Mouse (Mus musculus) v-Abl transformed pro-B cells (cell line): ENCODE measurements at regions not wholly inside any gene's neighbourhood (a gene's known extent, or its start where the extent isn't known, plus 50 kb on each side); places are given as distances from the start of the nearest gene placed in this dataset.
"Not testable (repeated sequence)": the region's sequence is repeated elsewhere in the genome, so short reads cannot be mapped to it uniquely, and the experiment has no call there.

Experiments
- in situ Hi-C, 2 experiments: fragments of 400-800 bp; cut with MboI; formaldehyde crosslinking; loops; one replicate each; pipeline ENCODE4 v1.15.1; 2025; ENCODE audit not compliant: unreplicated experiment in 2 of 2

DNA sequence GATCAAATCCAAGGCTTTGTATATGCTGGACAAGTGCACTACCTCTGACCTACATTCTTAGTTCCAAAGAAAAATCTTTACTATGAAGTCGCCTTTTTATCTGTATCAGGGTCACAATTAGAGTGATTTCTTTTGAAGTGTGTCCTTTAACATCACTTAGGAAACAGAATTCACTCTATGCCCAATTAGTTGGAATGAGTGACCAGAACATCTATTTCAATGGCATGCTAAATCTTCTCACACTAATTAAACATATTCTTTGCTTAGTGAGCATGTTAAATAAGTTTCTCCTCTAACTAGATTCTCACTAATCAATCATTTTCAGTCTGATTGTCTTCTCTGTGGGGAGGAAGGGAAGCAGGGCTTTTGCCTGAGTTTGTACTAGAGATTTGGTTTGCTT is 84.9 kb downstream of the Arl6ip6 start:
- in situ Hi-C loops, result no loop called here

GRCm38 (mm10) chr2:53301712-53302423 is 110.3 kb downstream of the Arl6ip6 start:
- in situ Hi-C loops, result no loop called here

GRCm38 (mm10) chr2:53330680-53331079 is 139.2 kb downstream of the Arl6ip6 start:
- in situ Hi-C loops, result loop anchor here (5.0 to 10.0 kb wide), 2 partner anchors 757 to 784 kb away; partner anchors contain the start of gene Rprm (in 1 of the 2)

- in situ Hi-C loops, result no loop called here
Measured at GRCm38 (mm10) chr2:53359026-53359425, 167.5 kb downstream of the Arl6ip6 start.

DNA sequence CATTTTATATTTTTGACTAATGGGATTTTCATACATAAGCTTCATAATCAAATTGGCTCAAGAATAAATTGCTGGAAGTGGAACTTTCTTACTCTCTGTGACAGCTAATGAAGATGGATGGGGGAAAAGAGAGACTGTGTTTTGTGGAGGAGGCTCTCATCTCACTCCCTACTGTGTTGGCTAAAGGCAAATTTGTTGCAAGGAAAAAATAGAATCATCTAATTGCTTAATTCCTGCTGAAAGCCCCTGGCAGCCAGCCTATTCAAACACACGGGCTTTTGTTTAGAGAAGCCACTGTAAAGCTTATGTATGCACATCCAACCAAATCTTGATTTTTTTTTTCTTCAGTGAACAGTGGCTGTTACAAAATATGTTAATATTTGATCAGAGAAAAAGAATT is 190.8 kb downstream of the Arl6ip6 start:
- in situ Hi-C loops, result no loop called here

- in situ Hi-C loops, result no loop called here
Measured at GRCm38 (mm10) chr2:53384545-53385176, 193.1 kb downstream of the Arl6ip6 start.

DNA sequence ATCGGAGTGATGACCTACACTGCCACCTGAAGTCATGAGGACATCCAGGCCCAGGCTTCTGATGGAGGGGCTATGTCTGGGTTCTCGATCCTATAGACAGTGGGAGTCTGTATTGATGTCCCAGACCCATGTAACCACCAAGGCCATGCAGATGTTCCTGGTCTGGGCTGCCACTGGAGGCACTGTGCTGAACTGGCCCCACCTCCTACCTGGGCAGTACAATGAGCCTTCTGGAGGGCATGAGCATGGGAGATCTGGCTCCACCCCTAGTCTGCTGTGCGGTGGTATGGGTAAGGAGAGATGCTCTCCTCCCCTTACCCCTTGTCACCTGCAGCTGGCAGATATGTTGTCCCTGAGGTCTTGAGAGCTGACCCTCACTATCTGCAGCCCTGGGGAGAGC is 197.1 kb downstream of the Arl6ip6 start:
- in situ Hi-C loops, result no loop called here

DNA sequence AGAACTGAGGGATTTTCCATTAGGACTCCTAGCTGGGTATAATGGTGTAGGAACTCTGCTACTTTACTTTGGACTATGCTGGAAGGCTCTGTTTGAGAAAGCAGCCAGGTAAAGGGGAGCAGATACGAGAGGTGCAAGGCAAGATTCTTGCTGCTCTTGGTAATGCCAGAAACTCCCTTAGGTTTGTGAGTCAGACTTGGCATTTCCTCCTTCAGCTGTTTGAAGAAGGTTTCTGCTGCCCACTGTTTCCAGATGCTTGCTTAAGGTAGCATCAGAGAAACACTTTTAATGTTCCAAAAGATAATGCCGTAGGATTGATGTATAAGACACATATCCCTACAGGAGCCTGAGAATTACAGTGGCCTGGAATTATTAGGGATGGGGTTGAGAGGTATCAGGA is 222.9 kb downstream of the Arl6ip6 start:
- in situ Hi-C loops, result no loop called here

DNA sequence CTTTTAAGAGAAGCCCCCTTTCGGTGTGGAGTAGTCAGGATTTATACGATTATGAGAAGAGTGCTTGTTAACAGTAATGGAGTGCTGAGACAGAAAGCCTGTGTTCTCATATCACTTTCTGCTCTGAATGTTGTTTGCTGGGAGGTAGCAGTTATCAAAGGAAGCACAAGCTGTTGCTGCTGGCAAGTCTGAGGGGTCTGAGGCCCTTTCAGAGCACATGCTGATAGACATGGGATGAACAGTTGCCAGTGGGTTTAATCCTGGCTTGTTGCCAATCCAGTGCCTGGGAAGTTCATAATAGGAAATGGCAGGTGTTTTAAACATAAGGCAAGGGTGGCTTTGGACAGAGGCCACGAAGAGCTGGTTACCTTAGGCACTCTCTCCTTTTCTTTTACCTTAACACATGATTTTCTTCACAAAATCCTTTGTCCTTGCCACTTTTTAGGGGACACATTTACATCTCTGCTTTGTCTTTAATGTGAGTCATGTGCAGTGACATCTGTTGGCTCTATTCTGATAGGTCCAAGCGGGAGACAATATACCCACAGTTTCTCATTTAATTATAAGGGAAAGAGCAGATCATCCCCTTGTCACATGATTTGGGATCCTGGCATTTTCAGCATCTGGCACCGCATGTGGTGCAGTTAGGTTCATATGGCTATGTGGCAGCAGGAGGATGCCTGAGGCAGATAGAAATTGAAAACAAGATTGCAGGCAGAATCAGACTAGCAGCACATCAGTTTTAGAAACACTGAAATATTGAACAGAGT is 245.7 kb downstream of the Arl6ip6 start:
- in situ Hi-C loops, result no loop called here

DNA sequence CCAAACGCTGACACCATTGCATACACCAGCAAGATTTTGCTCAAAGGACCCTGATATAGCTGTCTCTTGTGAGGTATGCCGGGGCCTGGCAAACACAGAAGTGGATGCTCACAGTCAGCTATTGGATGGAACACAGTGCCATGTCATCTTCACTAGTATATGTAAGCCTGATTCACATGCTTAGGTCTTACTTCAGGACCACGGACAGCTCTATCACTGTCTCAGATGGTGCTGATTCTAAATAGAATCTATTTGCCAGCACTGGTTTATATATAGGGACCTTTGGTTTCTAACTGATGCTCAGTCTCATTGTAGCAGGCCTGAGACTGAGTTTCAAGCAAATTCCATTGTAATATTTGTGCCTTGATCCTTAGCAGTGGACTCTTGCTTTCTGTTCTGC is 248.8 kb downstream of the Arl6ip6 start:
- in situ Hi-C loops, result not testable (repeated sequence)

- in situ Hi-C loops, result no loop called here
Measured at GRCm38 (mm10) chr2:53460265-53460664, 268.7 kb downstream of the Arl6ip6 start.

- in situ Hi-C loops, result no loop called here
Measured at GRCm38 (mm10) chr2:53474455-53474854, 282.9 kb downstream of the Arl6ip6 start.

DNA sequence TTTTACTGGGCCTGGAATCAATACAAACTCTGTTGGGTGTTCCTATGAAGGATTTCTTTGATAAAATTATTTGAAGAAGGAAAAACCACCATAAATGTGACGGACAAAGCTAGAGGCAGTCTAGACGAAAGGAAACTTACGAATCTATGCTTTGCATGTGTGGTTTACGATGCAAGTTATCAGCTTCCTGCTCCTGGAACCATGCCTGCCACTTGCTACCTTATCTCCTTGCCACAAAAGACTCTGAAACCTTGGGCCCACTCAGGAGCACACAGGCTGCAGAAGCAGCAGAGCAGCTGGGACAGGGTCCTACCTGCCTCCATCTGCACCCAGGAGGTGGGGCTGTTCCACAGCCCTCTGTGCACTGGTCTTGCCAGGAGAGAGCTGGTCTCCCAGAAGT is 287.5 kb downstream of the Arl6ip6 start:
- in situ Hi-C loops, result not testable (repeated sequence)

- in situ Hi-C loops, result no loop called here
Measured at GRCm38 (mm10) chr2:53488301-53488700, 296.8 kb downstream of the Arl6ip6 start.

DNA sequence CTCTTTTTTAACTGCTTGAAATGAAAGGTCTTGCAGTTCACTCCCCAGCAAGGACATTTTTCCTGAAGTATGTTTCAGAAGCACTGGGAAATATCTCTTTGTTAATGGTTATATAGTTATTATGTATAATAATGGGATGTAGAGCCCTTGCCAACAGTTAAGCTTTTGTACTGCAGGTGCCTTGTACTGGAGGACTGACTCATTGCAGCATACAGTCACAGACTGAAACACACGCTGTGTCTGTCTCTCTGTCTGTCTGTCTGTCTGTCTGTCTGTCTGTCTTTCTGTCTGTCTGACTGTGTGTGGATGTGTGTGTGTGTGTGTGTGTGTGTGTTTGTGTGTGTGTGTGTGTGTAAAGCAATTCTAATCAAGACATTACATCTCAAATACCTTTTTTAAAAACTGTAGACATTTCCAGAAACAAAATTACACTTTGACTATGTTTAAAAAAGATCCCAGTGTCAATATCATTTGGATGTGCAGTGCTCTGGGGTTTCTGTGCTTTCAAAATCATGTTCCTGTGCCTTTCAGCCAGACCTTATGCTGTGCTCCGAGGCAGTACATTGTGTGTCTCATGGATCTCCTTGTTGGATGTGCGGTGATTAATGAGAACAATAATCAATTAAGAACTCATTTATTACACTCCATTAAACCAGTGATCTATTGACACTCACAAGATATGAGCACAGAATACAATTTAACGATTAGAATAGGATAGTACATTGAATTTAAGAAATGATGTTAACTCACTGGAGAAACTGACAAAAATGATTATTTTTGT is 299.5 kb downstream of the Arl6ip6 start:
- in situ Hi-C loops, result no loop called here

DNA sequence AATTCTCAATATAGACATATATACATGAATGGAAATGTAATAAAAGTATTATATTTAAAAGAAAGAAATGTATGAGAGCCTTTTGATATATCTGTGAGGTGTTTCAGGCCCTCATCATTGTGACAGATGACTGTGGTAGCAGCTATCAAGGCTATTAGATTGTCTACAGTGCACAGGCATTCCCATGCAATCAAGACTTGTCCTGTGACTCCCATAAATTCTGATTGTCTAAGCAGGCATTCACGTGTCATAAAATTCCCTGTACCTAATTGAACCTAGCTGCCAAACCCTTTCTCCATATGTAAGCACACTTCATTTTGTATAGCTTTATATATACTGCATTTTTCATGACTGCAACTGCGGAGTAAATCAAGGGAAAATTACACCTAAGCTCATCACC is 301.3 kb downstream of the Arl6ip6 start:
- in situ Hi-C loops, result no loop called here

GRCm38 (mm10) chr2:53501657-53502274 is 310.2 kb downstream of the Arl6ip6 start:
- in situ Hi-C loops, result no loop called here

DNA sequence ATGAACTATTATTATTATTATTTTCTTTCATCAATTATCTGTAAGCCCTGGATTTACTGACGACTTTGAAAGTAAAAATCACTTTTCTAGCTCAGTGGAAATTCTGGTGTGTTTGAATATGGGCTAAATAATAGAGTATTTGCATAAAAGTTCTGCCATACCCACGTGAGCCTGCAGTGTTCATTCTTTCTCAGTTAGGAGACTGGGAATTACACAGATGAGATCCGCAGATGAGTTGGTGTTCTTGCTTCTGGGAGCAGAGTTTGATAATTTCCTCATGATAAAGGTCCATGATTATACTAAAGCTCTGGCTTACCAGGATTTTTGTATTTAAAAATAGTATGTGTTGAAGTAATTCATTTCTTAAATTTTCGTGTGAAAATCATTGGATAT is 310.7 kb downstream of the Arl6ip6 start:
- in situ Hi-C loops, result no loop called here

DNA sequence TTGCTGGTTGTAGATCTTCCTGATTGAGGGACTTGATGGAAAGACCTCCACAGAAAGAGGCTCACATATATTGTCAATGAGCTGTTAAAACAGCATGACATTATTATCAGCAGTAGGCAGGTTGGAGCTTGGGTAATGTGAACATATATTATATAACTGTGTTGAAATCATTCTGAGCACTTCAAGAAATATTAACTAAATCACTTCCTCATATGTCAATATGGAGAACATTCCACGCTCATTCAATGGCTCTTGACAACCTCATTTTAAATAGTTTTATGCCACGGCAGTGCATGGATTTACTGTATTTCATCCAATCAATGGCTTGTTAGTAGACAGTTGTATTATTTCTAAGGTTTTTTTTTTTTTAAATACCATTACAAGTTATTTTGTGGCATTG is 350.6 kb downstream of the Arl6ip6 start:
- in situ Hi-C loops, result loop anchor here in 1 of 2 experiments (25.0 kb wide), 1 partner anchor 455 kb away; no protein-coding TSS in a partner anchor

DNA sequence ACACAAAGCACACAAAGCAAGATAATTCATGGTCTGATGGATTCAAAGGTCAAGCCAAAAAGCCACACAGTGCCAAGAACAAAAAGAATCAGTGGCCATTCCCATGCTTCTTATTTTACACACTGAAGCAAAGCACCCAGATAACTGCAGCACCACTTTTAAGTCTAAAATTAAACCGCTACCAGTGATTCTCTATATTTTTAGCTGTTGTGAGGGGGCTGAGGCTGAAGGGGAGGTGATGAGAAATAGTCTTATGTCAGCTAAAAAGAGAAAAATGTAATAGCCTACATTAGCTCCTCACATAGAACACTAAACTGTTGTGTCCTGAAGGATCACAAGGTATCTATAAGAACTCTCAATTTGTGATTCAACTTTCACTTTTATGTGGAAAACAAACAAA is 382.5 kb downstream of the Arl6ip6 start:
- in situ Hi-C loops, result loop anchor here in 1 of 2 experiments (5.0 kb wide), 1 partner anchor 513 kb away; the partner anchor contains the start of gene Rprm
